16 mouse cellular contexts compared by ENCODE assay signal in genomic region chr1:133217031-133217430, GRCm38 (mm10). TPM values are rescaled to one million over a fixed set of nuclear protein-coding genes. Genes with fewer than 3 reads are reported as not detected.
DNase-seq lines count a peak whose midpoint lies in the region; ATAC-seq and TF ChIP-seq lines count a peak whose summit lies in the region.
"Had no signal": no experiment of that assay in that cellular context is flagged by ENCODE, and none has a peak within 500 bp of the region (broad histone marks: within the 10 kb centered on the region; RNA-seq: fewer than 3 reads in every experiment).

No protein-coding gene starts in this region.

- no peaks in the 10 kb centered on the region for H3K27me3 ChIP-seq in heart, embryonic 10.5 days (ENCODE audit: insufficient read depth, poor library complexity, severe bottlenecking)
- H3K27me3 ChIP-seq in heart, embryonic 12.5 days (replicated peaks) = no peaks in the 10 kb centered on the region
- no peaks in the 10 kb centered on the region for H3K27me3 ChIP-seq in forebrain, embryonic 16.5 days (replicated peaks; ENCODE audit: control insufficient read depth, insufficient read depth, low read length)
- no peaks in the 10 kb centered on the region for H3K27me3 ChIP-seq in hindbrain, postnatal 0 days (ENCODE audit: insufficient read depth, low read length)
- no peaks in the 10 kb centered on the region for H3K27me3 ChIP-seq in neural tube, embryonic 13.5 days
- H3K27me3 ChIP-seq in kidney, embryonic 14.5 days (ENCODE audit: control insufficient read depth, insufficient read depth, low read length) = no peaks in the 10 kb centered on the region
- H3K27me3 ChIP-seq: heart, embryonic 13.5 days; limb, embryonic 15.5 days; stomach, embryonic 15.5 days had no signal

- no peak overlapping the region for H3K4me2 ChIP-seq in heart, embryonic 12.5 days
- H3K4me2 ChIP-seq in forebrain, embryonic 16.5 days (ENCODE audit: low read length) = no peak overlapping the region
- H3K4me2 ChIP-seq in hindbrain, postnatal 0 days (ENCODE audit: low read depth, low read length) = no peak overlapping the region
- no peak overlapping the region for H3K4me2 ChIP-seq in neural tube, embryonic 13.5 days
- H3K4me2 ChIP-seq in kidney, embryonic 14.5 days (replicated peaks; ENCODE audit: low read depth, low read length) = no peak overlapping the region
- H3K4me2 ChIP-seq: heart, embryonic 13.5 days; limb, embryonic 15.5 days; stomach, embryonic 15.5 days had no signal

- peak overlapping the region; percentile 42; the same call in 1 of the 2 replicates for H3K27ac ChIP-seq in heart, embryonic 10.5 days
- no peak overlapping the region for H3K27ac ChIP-seq in heart, embryonic 12.5 days (ENCODE audit: poor library complexity, severe bottlenecking)
- H3K27ac ChIP-seq in forebrain, embryonic 16.5 days (ENCODE audit: low read length) = no peak overlapping the region
- peak overlapping the region; percentile 65; the same call in 1 of the 2 replicates for H3K27ac ChIP-seq in hindbrain, postnatal 0 days
- H3K27ac ChIP-seq in neural tube, embryonic 13.5 days (replicated peaks) = peak overlapping the region; percentile 84
- H3K27ac ChIP-seq in kidney, embryonic 14.5 days (ENCODE audit: low read depth, low read length) = no peak overlapping the region
- H3K27ac ChIP-seq: heart, embryonic 13.5 days; limb, embryonic 15.5 days; macrophage; stomach, embryonic 15.5 days had no signal

- no peak for DNase-seq in heart, embryonic 10.5 days (ENCODE audit: low spot score)
- peak; percentile 69 for DNase-seq in hindbrain, postnatal 0 days (ENCODE audit: low spot score)
- no peak for DNase-seq in thymus, postnatal 10 days (ENCODE audit: low spot score in 2 of 2)
- DNase-seq in spleen, postnatal 36 days (ENCODE audit: low spot score in 2 of 2) = no peak
- DNase-seq: gastrocnemius, postnatal 36 days; kidney, adult 2 months; lung, adult 2 months; thymus, postnatal 14 days had no signal

- WGBS in heart, embryonic 10.5 days = 75% methylated on average over 5 of the region's 5 CpGs
- 67% methylated on average over 5 of the region's 5 CpGs for WGBS in heart, embryonic 12.5 days
- WGBS in forebrain, embryonic 16.5 days = 34% methylated on average over 5 of the region's 5 CpGs
- 31% methylated on average over 5 of the region's 5 CpGs for WGBS in hindbrain, postnatal 0 days
- 28% methylated on average over 5 of the region's 5 CpGs for WGBS in neural tube, embryonic 13.5 days
- WGBS in kidney, embryonic 14.5 days = 59% methylated on average over 5 of the region's 5 CpGs

- ATAC-seq in heart, embryonic 12.5 days (ENCODE audit: insufficient number of reproducible peaks, low FRiP score) = no peak
- peak; percentile 40; the same call in 1 of the 2 replicates for ATAC-seq in forebrain, embryonic 16.5 days
- peak; percentile 75 for ATAC-seq in hindbrain, postnatal 0 days
- peak; percentile 79 for ATAC-seq in neural tube, embryonic 13.5 days (ENCODE audit: low read depth)
- ATAC-seq in kidney, embryonic 14.5 days (ENCODE audit: low FRiP score, low TSS enrichment) = no peak

- H3K9ac ChIP-seq in heart, embryonic 12.5 days = no peak overlapping the region
- no peak overlapping the region for H3K9ac ChIP-seq in forebrain, embryonic 16.5 days (replicated peaks; ENCODE audit: low read depth, low read length)
- no peak overlapping the region for H3K9ac ChIP-seq in hindbrain, postnatal 0 days (replicated peaks; ENCODE audit: low read length)
- H3K9ac ChIP-seq in neural tube, embryonic 13.5 days = no peak overlapping the region
- no peak overlapping the region for H3K9ac ChIP-seq in kidney, embryonic 14.5 days (ENCODE audit: low read depth, low read length)
- H3K9ac ChIP-seq: limb, embryonic 15.5 days; stomach, embryonic 15.5 days had no signal

- no peak overlapping the region for H3K4me3 ChIP-seq in heart, embryonic 10.5 days
- no peak overlapping the region for H3K4me3 ChIP-seq in heart, embryonic 12.5 days
- no peak overlapping the region for H3K4me3 ChIP-seq in forebrain, embryonic 16.5 days (replicated peaks; ENCODE audit: low read length)
- H3K4me3 ChIP-seq in hindbrain, postnatal 0 days (ENCODE audit: low read length) = no peak overlapping the region
- H3K4me3 ChIP-seq in neural tube, embryonic 13.5 days = no peak overlapping the region
- no peak overlapping the region for H3K4me3 ChIP-seq in kidney, embryonic 14.5 days (ENCODE audit: low read length)
- H3K4me3 ChIP-seq: heart, embryonic 13.5 days; limb, embryonic 15.5 days; stomach, embryonic 15.5 days had no signal

- no peaks in the 10 kb centered on the region for H3K9me3 ChIP-seq in heart, embryonic 10.5 days
- H3K9me3 ChIP-seq in heart, embryonic 12.5 days (replicated peaks) = no peaks in the 10 kb centered on the region
- no peaks in the 10 kb centered on the region for H3K9me3 ChIP-seq in forebrain, embryonic 16.5 days (ENCODE audit: control insufficient read depth, low read length)
- H3K9me3 ChIP-seq in hindbrain, postnatal 0 days (ENCODE audit: low read length) = no peaks in the 10 kb centered on the region
- H3K9me3 ChIP-seq in neural tube, embryonic 13.5 days = no peaks in the 10 kb centered on the region
- no peaks in the 10 kb centered on the region for H3K9me3 ChIP-seq in kidney, embryonic 14.5 days (ENCODE audit: control insufficient read depth, low read length)
- H3K9me3 ChIP-seq: heart, embryonic 13.5 days; limb, embryonic 15.5 days; stomach, embryonic 15.5 days had no signal

- no peak for TF ChIP-seq CTCF in hindbrain, postnatal 0 days (IDR thresholded peaks at IDR 0.05; ENCODE audit: low read depth)

- no peaks in the 10 kb centered on the region for H3K36me3 ChIP-seq in heart, embryonic 10.5 days
- H3K36me3 ChIP-seq in heart, embryonic 12.5 days = no peaks in the 10 kb centered on the region
- H3K36me3 ChIP-seq in forebrain, embryonic 16.5 days (ENCODE audit: control insufficient read depth, insufficient read depth) = no peaks in the 10 kb centered on the region
- no peaks in the 10 kb centered on the region for H3K36me3 ChIP-seq in hindbrain, postnatal 0 days (ENCODE audit: insufficient read depth, low read length)
- no peaks in the 10 kb centered on the region for H3K36me3 ChIP-seq in neural tube, embryonic 13.5 days
- H3K36me3 ChIP-seq in kidney, embryonic 14.5 days (ENCODE audit: control insufficient read depth, insufficient read depth, low read length) = no peaks in the 10 kb centered on the region
- H3K36me3 ChIP-seq: heart, embryonic 13.5 days; limb, embryonic 15.5 days; stomach, embryonic 15.5 days had no signal

- H3K4me1 ChIP-seq in heart, embryonic 10.5 days = peaks cover 66% of the 10 kb centered on the region
- H3K4me1 ChIP-seq in heart, embryonic 12.5 days (replicated peaks) = peaks cover 60% of the 10 kb centered on the region
- peaks cover 7% of the 10 kb centered on the region; the same call in 1 of the 2 replicates for H3K4me1 ChIP-seq in forebrain, embryonic 16.5 days (replicated peaks; ENCODE audit: control insufficient read depth, insufficient read depth, low read length)
- H3K4me1 ChIP-seq in hindbrain, postnatal 0 days (ENCODE audit: insufficient read depth, low read length) = peaks cover 14% of the 10 kb centered on the region
- H3K4me1 ChIP-seq in neural tube, embryonic 13.5 days (replicated peaks) = peaks cover 76% of the 10 kb centered on the region
- H3K4me1 ChIP-seq in kidney, embryonic 14.5 days (ENCODE audit: control insufficient read depth, insufficient read depth, low read length) = no peaks in the 10 kb centered on the region; the same call in 1 of the 2 replicates

RNA-seq across cellular contexts. Expression of gene Plekha6, which starts 53.0 kb away (rescaled TPM):
- polyA plus RNA-seq in heart, embryonic 10.5 days (2016; fragmentation: Nextera tagmentation; extraction: Ambion mirVana) = 13.5 and 14.2 TPM in 2 replicates
- 18.7 and 19.4 TPM in 2 replicates for polyA plus RNA-seq in heart, embryonic 12.5 days (2016; fragmentation: Nextera tagmentation; extraction: Ambion mirVana)
- 10.7 and 11.7 TPM in 2 replicates for polyA plus RNA-seq in forebrain, embryonic 16.5 days (2015; fragmentation: Nextera tagmentation; extraction: Ambion mirVana)
- total RNA-seq in hindbrain, postnatal 0 days (2014; rRNA removed) = 41.0 and 44.1 TPM in 2 replicates
- 9.7 TPM in 2 replicates for polyA plus RNA-seq in hindbrain, postnatal 0 days (2015; fragmentation: Nextera tagmentation; extraction: Ambion mirVana)
- 25.8 and 27.4 TPM in 2 replicates for polyA plus RNA-seq in neural tube, embryonic 13.5 days (2015; fragmentation: Nextera tagmentation; extraction: Ambion mirVana)
- polyA plus RNA-seq in kidney, embryonic 14.5 days (2014; fragmentation: Nextera tagmentation; extraction: Ambion mirVana) = 3.3 and 6.1 TPM in 2 replicates
- polyA plus RNA-seq: macrophage had no signal

Comparison
In these comparisons a context has a peak if more than half of its experiments do, and no peak if none do; other contexts are left out.
1. H3K27ac ChIP-seq: peak in heart, embryonic 10.5 days (single experiment), hindbrain, postnatal 0 days (single experiment) and neural tube, embryonic 13.5 days (single experiment); none in heart, embryonic 12.5 days (single experiment), forebrain, embryonic 16.5 days (single experiment) and kidney, embryonic 14.5 days (single experiment).
2. ATAC-seq: peak in forebrain, embryonic 16.5 days (single experiment), hindbrain, postnatal 0 days (single experiment) and neural tube, embryonic 13.5 days (single experiment); none in heart, embryonic 12.5 days (single experiment) and kidney, embryonic 14.5 days (single experiment).